Mouse (Mus musculus): ENCODE data around the gene Lrrc73. TPM values are rescaled to one million over a fixed set of nuclear protein-coding genes. Genes with fewer than 3 reads are reported as not detected.

The Lrrc73 gene
- total RNA-seq, 2 experiments from 2014 or later, result 76.9 to 83.1 TPM

DNA sequence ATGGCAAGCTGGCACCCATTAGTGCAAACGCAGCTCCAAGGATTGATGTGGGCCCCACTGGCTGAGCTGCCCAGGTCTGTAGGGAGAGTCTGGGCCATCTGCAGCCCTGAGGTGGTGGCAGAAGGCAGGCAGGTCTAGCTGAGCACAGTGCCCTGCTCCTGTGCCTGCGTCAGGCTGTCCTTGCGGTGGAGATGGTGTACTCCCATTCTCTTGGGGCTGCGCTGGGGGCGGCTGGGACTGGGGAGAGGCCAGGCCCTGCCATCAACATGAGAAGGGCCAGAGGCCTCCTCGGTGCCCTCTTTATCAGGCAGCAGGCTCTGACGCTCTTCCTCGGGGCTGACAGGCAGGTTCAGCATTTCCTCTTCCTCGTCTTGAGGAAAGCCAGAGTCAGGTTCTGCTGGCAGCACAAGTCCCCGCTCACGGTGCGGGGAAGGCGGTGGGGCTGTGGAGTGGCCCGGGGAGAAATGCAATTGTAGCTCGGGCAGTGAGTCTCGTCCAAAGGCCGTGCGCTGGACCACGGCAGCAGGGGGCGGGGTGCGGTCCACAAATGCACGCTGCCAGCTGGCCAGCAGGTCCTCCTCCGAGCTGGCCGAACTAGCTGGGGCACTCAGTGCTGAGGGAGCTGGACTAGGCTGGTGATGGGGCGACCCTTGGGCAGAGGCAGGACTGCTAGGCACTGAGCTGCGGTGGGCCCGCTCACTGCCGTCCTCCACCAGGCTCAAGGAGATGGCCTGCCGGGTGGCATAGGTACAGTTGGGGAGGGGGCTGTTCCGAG, 5.1 kb downstream of the Lrrc73 start:
- no peak for DNase-seq (ENCODE audit: low spot score in 2 of 2)

DNA sequence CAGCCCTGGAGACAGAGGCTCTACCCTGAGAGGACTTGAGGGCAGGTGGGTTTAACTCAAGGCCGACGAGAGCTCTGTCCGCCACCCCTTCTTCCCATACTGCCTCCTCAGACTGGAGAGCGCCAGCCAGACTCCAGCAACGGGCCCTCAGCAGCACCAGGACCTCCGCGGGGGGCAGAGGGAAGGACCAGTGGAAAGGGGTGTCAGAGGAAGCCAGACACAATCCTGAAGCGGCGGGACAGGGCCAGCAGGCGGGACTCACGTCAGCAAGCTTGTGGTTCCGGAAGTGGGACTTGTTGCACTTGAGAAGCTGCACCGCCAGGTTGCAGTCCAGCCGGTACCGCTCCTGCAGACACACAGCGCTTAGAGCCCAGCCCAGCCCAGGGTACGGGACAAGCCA, 6.3 kb downstream of the Lrrc73 start:
- DNase-seq (ENCODE audit: low spot score in 2 of 2), result no peak

DNA sequence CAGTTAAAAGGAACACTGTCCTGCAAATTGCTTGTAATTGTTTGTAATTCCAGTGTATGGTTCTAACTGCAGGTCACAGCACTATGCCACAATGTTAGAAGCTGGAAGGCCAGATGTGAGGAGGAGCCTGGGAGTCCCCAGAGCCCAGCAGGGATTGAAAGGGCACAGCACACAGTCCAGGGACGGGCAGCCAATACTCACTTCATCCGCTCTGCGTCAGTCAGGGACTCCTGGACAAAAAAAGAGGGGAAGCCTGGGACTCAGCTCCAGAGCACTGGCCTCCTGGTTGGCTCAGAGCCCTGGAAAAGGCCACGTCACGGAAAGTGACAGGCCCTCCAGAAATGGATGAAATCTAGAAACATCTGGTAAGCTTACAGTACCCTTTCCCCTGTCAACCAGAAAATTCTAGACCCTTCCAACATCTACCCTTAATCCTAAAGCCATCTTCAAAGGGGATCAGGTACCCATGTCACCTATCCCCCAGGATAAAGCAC, 8.9 kb downstream of the Lrrc73 start:
- no peak for DNase-seq (ENCODE audit: low spot score in 2 of 2)

DNA sequence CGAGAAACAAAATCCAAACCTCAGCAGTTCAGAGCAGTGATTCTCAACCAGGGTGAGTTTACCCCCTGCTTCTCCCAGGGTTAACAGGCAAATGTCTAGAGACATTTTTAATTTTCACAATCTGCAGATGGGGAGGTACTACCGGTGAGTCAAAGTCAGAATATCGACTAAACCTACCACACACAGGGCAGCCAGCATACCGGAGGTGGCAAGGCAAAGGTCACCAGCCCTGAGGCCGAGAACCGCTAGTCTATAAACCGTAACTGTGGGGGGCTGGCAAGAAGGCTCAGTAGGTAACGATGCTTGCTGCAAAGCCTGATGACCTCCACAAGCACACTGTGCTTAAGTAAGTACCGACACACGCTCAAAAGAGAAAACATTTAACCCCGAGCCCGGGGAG, 12.2 kb downstream of the Lrrc73 start:
- no peak for DNase-seq (ENCODE audit: low spot score in 2 of 2)

DNA sequence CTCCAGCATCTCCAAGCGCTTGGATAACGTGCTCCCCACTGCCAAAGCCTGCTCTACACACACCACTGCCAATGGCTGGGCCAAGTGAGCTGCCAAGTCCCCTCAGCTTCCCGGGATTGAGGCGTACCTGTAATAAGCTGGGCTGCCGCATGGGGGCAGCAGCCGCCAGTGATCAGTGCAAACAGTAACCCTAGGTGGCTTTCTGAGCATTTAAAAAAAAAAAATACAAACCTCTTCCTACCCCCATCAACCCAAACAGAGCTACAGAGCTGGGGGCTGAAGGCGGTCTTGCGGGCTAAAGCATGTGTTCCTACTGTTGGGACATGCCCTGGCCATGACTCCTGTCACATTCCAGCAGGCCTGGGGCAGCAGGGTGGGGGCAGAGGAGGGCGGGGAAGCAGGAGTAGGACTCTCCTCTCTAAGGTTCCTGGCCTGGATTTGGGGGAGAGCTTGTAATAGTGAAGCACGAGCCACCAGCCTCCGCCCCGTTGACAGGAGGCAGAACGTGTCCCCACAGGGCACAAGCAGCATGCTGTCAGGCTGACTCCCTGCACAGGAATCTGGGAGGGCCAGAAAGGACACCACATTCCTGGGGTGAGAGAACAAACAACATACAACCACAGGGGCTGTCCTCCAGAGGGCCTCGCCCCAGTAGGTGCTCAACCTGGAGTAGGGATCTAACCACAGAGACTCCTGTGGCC, 12.7 kb downstream of the Lrrc73 start:
- DNase-seq (ENCODE audit: low spot score in 2 of 2), result peak; percentile 89 to 93

DNA sequence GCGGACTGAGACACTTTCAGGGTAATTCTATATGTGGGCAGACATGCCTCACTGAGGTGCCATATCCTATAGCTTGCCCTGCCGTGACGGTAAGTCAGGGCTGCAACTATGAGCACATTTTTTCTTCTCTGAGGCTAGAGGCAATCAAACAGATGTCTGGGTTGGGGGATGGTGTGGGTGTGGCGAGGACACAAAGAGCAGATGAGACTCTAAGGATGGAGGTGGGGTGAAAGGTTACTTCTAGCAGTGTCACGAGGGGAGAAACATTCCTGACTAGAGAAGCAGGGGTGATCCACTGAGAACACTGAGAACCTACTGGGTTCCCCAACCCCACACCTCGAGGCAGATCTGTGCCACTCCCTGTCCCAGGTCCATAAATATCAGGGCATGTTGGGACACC, 13.7 kb downstream of the Lrrc73 start:
- DNase-seq (ENCODE audit: low spot score in 2 of 2), result no peak

DNA sequence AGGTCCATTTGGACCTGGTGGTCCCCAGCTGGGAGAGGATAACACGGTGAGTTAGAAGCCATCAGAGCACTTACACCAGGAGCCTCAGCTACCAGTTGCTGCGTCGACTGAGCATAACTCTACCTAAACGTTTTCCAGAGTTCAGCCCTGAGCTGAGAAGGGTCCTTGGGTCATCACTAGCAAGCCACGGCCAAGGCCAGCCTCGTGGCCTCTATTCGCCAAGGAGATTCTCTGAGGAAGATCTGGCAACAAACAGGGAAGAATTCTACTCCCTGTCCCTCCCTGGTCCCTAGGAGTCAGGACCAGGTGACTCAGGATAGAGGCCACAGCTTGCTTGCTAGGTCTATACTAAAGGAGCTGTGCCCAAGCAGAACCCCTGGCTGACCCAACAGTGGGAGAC, 14.2 kb downstream of the Lrrc73 start:
- DNase-seq (ENCODE audit: low spot score in 2 of 2), result no peak

DNA sequence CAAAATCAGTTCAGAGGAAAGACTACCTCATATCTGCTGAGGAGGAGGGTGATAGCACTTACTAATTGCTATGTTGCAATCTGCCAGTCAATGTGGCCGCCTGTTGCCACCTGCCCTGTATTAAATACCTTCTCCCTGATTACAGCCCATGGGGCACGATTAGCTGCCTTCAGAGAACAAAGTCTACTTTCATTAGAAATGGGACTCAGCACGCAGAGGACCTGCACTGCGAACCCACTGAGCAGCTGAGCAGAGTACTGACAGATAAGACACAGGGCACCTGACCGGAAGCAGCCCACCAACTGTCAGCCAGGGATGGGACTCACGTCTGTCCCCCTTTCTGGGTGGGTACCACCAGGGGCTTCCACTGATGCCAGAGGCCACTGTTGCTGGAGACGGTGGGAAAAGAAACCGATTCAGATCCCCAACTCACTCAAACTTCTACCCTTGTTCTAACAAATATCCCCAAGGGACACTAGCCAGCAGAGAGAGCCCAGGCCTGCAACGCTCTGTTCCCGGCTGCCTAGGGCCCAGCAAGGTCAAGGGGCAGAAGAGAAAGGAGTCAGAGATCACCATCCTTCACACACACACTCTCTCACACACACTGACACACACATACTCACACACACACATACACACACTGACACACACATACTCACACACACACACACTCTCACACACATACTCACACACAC, 14.8 kb downstream of the Lrrc73 start:
- no peak for DNase-seq (ENCODE audit: low spot score in 2 of 2)

DNA sequence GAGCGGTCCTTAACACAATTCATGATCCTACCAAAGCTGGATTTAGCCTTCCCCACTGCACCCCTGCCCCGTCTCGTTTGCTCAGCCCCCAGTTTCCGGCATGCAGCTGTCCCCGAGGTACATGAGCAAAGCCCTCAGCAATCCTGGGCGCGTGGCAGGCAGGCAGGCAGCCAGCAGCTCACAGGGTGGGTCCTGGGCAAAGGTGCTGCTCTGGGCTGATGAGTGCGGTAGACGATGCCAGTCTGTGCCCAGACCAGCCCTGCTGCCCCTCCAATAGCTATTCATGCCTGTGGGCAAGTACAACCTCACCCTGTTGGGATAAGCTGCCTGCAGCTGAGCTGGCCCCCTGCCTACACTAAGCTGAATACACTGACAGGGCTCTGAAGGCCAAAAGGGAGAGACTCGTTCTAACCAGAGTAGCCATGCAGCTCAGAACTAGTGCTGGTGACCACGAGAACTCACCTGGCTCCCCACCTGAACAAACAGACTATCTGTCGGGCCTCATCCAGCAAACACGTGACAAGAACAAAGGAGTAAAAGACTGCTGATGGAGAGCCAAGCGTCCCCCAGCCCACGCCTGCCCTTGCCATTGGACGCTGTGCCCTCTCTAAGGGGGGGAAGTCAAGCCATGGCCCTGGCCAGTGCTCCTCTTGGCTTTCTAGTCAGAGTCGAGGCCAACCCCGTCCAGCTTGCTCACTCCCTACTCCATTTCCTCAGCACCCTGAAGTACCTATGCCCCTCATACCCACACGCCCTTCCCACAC, 16.6 kb downstream of the Lrrc73 start:
- DNase-seq (ENCODE audit: low spot score in 2 of 2), result no peak

DNA sequence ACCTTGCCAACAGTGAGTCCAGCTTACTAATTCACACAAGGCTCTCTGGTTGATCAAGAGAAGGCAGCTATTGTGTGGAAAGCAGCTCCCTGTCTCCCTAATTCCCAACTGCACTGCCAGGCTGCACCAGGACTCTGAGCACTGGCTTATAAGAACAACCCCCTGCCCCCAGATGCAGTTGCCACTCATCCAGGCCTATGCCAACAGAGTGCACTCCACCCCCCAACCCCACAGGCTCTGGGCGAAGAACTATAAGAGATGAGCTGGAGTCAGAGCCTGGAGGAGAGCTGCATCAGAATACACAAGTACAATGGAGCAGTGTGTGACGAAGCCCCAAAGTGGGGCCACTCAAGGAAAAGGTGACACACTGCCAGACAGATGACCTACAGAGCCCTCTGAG, 18.7 kb downstream of the Lrrc73 start:
- DNase-seq (ENCODE audit: low spot score in 2 of 2), result no peak

DNA sequence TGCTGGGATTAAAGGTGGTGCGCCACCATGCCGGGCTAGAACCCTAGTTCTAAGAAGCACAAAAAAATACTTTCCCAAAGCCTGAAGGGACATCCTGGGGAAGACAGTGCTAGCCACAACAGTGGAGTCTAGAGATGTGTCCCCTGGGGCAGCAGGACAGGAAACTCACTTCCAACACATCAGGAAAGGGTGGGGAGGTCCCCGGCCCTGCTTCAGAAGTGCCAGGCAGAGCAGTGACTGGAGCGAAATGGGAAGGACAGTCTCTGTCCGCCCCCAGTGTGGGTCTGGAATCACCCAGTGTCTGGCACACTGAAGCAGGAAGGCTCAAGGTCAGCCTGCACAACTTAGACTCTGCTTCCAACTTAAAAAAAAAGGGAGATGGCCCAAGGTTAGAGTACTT, 19.3 kb downstream of the Lrrc73 start:
- no peak for DNase-seq (ENCODE audit: low spot score in 2 of 2)

DNA sequence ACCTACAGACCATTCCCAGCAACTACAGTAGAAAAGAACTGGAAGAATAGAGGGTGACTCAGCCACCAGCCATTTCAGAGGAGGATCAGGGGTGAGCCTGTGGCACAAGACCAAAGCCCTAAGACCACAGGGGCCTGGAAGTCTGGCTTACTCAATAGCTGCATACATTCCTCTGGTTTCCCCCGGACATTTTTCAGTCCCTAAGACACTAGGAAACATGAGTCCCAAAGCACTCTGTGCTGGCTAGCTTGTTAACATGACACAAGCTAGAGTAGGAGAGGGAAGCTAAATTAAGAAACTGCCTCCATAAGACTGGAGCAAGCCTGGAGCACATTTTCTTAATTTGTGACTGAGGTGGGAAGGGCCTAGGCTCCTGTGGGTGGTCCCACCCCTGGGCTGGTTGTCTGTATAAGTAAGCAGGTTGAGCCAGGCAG, 20.5 kb downstream of the Lrrc73 start:
- no peak for DNase-seq (ENCODE audit: low spot score in 2 of 2)

DNA sequence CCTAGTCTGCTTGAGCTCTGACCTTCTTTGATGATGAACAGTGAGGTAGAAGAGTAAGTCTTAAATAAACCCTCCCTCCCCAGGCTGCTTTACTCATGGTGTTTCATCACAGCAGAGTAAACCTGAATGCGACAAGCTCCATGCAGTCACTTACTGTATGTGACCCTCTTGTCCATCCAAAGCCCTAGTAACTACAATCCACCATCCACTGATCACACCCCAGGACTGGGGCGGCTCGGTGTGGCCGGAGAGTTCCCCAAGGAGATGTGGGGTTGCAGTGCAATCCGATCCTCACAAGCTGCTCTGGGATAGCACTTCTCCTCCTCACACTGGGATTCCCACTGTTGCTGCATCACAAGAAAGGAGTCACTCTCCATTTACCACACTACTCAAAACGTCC, 21.1 kb downstream of the Lrrc73 start:
- no peak for DNase-seq (ENCODE audit: low spot score in 2 of 2)

DNA sequence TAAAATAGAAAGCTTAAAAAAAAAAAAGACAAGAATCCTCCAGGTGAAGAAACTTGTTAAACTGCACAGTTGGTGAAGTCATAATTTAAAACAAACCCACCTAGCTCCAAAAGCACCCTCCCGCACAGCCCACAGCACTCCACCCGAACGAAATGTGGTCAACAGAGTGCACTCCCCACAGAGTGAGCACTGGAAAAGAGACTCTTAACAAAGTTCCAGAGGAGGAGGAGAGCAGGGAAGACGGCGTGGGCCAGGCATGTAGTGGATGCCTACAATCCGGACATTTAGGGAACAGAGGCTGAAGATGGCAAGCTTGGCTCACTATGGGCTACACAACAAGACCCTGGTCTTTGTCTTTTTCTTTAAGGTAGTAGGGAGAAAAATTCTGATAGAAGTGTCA, 21.7 kb downstream of the Lrrc73 start:
- DNase-seq (ENCODE audit: low spot score in 2 of 2), result no peak

DNA sequence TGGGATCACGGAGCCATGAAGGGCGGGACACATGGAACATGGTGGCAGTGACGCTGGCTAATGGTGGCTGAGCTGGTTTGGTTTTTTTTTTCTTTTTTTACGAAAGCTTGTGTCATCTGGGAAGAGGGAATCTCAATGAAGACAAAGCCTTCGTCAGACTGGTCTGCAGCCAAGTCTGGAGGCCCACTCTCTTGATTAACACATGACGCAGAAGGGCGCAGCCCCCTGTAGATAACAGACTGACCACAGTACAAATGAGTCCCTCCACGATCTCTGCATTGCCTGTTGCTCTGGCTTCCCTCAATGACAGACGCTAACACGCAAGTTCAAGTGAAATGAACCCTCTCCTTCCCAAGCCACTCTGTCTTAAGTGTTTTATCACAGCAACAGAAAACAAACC, 22.2 kb downstream of the Lrrc73 start:
- DNase-seq (ENCODE audit: low spot score in 2 of 2), result no peak

DNA sequence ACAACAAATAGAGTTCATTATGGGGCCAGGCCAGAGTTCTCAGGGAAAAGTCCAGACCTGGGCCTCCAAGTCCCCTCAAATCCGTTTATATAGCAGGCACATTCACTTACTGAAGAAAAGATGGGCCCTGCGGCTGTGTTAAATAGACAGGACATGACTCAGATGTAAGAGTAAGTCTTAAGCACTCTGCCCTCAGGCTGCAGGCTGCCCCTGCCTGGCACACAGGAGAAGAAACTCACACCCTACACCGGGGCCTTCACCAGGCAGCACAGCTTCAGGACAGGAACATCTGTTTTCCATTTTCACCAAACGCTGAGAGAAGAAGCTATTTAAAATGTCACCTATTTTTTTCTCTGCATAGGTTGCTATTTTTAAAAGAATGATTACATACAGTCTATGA, 24.3 kb downstream of the Lrrc73 start:
- no peak for DNase-seq (ENCODE audit: low spot score in 2 of 2)

DNA sequence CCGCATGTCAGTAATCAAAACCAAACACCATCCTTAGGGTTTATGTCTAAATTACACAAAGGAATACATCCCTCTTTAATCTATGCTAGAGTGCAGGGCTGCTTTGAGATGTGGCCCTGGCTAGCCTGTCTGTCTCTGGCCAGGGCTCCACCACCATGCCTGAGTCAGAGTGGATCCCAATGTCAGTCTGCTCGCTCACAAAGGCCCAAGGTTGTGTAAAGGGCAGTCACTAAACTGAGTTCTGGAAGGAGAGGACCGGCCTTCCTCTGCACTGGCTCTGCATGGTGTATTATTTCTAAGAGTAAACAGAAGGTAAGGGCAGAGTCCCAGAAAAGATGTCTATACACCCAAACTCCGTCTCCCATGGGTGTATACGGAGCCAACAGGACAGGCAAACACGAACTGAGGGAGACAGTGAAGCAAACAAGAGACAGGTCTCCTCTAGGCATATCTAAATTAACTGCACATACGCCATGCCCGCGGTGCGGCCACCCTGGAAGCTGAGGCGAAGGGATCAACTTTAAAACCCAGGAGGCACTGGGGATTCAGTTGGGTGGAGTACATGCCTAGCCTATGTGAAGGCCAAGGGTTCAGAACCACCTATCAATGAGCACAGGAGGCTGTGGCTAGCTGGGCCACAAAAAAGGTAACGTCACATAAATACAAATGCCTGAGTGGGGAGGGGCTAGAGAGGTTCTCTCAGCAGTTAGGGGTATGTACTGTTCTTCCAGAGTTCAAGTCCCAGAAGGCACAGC, 24.9 kb downstream of the Lrrc73 start:
- no peak for DNase-seq (ENCODE audit: low spot score in 2 of 2)

DNA sequence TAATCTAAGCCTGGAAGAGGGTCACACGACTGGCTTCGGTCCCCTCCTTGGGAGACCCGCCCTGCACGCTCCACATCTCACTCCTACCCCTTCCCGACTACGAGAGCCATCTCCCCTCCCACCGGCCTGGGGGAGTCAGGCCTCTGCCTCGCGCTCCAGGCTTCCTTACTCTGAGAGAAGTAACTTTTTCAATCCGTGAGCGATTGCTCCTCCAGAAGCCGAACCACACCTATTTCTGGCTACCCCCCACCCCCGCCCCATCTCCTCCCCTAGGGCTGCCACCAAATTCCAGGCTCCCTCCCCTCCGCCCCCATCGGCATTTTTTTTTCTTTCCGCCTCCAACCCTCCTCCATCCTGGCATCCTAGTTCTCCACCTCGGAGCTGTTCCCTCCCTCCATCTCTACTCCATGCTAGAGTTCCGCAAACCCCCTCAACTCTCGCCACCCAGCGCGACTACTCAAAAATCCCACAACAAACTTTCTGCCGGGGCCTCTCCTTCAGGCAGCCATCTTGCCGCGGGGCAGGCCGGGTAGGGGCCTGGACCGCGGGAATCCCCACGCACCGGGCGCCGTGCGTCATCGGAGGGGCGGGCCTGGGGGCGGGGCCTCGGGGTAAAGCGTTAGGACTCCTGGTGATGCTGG, 29.3 kb downstream of the Lrrc73 start, which contains the start of gene Tjap1:
TSS of gene Tjap1 (minus strand) at position 544 of the 641 bp plus-strand sequence.
- DNase-seq (ENCODE audit: low spot score in 2 of 2), result peak; percentile 67 to 83

DNA sequence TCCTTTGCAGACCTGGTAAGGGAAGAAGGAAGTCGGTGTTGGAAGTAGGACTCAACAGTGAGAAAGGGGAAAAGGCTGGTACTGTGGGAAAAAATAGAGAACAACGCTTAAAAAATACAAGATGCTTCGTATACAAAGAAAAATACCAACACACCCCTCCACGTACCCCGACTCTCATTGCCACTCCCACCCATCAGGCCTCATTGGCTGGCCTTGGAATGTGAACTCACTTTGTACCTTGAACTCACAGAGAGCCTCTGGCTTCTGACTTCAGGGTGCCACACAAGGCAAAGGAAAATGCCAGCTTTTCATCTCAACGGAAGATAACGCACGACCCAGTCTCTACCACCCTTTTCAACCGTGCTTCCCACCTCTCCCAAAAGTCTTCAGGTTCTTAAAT, 29.8 kb downstream of the Lrrc73 start:
- DNase-seq (ENCODE audit: low spot score in 2 of 2), result no peak

DNA sequence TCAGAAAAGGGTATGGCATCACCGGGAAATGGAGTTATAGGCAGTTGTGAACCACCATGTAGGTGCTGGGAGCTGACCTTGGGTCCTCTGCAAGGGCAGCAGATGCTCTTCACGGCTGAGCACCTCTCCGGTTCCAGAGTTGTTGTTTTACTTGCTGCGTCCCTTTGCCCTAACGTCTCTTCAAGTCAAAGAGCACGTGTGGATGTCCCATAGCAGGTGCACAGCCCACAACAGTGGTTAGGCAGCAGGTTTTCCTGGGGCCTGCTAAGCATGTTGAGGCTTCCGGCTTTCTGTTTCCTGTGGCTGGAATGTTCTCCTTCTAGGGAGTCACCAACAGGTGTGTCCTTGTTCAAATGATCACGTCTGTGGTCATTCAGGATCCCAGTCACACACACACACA, 30.6 kb downstream of the Lrrc73 start:
- DNase-seq (ENCODE audit: low spot score in 2 of 2), result no peak

All from layer of hippocampus, postnatal 14 days (tissue).